Mouse (Mus musculus) liver, embryonic 15.5 days (tissue): ENCODE measurements around the gene Pde9a. TPM values are rescaled to one million over a fixed set of nuclear protein-coding genes. Genes with fewer than 3 reads are reported as not detected.

Experiments used
- ATAC-seq: fragments of 200-750 bp; cut with Nextera tagmentation; 2 replicates; pipeline ENCODE4 v1.8.0; 2017; ENCODE audit warnings: moderate number of reproducible peaks, mild to moderate bottlenecking, moderate library complexity; ENCODE audit not compliant: insufficient read depth
- H3K27ac ChIP-seq: fragments of 300-500 bp; sonication (generic); replicated peaks from 2 replicates; pipeline ENCODE4 v1.5.1; 2015; ENCODE audit warnings: mild to moderate bottlenecking, inconsistent platforms
- H3K27me3 ChIP-seq: fragments of 300-500 bp; sonication (generic); 2 replicates; pipeline ENCODE4 v1.6.1; 2015; ENCODE audit warnings: mild to moderate bottlenecking, inconsistent platforms
- H3K36me3 ChIP-seq: fragments of 300-500 bp; sonication (generic); replicated peaks from 2 replicates; pipeline ENCODE4 v1.6.1; 2015; ENCODE audit warnings: moderate library complexity, mild to moderate bottlenecking, inconsistent platforms
- H3K4me1 ChIP-seq: fragments of 300-500 bp; sonication (generic); replicated peaks from 2 replicates; pipeline ENCODE4 v1.6.1; 2015; ENCODE audit warnings: inconsistent platforms
- H3K4me2 ChIP-seq: fragments of 300-500 bp; sonication (generic); 2 replicates; pipeline ENCODE4 v1.6.1; 2015; ENCODE audit warnings: moderate library complexity, mild to moderate bottlenecking, inconsistent platforms
- H3K4me3 ChIP-seq: fragments of 300-500 bp; sonication (generic); replicated peaks from 2 replicates; pipeline ENCODE4 v1.5.1; 2015; ENCODE audit warnings: mild to moderate bottlenecking, inconsistent platforms
- H3K9ac ChIP-seq: fragments of 300-500 bp; sonication (generic); 2 replicates; pipeline ENCODE4 v1.6.1; 2015; ENCODE audit warnings: moderate library complexity, mild to moderate bottlenecking, inconsistent platforms
- H3K9me3 ChIP-seq: fragments of 300-500 bp; sonication (generic); replicated peaks from 2 replicates; pipeline ENCODE4 v1.6.1; 2016; ENCODE audit warnings: inconsistent platforms
- WGBS: fragments of 180-500 bp; shearing (Covaris S2); methylation state at CpG from one replicate; pipeline ENCODE4 v1.1.7; 2015; ENCODE audit warnings: mixed read lengths; ENCODE audit not compliant: insufficient replicate concordance; 5-methylcytosine and 5-hydroxymethylcytosine counted together
- polyA plus RNA-seq: library from polyadenylated mRNA; unstranded; fragments of >200 nt; fragmentation: Nextera tagmentation; extraction: Ambion mirVana; gene quantifications from 2 replicates; pipeline ENCODE4 v1.2.1, GENCODE M21; 2015

Gene Pde9a
- polyA plus RNA-seq, 1 experiment from 2014 or later: 3.2 TPM

DNA sequence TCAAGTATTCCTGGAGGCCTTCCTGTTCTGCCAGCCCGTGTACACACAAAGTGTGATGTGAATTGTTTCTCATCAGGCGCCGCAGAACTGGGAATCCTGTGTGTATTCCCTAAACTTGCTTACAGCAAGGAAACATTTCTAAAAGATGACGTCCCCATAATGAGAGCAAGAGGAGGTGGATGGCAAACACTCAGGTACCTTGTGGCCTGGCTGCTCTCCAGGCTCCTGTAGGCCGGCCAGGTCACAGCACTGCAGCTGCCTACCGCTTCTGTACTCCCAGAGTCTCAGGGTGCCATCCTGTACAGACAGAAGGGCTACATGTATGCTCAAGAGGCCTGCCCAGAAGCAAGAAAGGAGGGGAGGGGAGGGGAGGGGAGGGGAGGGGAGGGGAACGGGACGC lies 114.4 kb downstream of the Pde9a start:
- no peaks in the 10 kb centered on the region for H3K27me3 ChIP-seq
- H3K27ac ChIP-seq: no peak overlapping the region
- no peak for ATAC-seq
- peaks cover 91% of the 10 kb centered on the region for H3K36me3 ChIP-seq
- no peak overlapping the region for H3K4me3 ChIP-seq
- WGBS: 81% methylated on average over 8 of the region's 8 CpGs
- peaks cover 20% of the 10 kb centered on the region for H3K4me1 ChIP-seq
- no peak overlapping the region for H3K4me2 ChIP-seq
- H3K9ac ChIP-seq: no peak overlapping the region
- no peaks in the 10 kb centered on the region for H3K9me3 ChIP-seq

DNA sequence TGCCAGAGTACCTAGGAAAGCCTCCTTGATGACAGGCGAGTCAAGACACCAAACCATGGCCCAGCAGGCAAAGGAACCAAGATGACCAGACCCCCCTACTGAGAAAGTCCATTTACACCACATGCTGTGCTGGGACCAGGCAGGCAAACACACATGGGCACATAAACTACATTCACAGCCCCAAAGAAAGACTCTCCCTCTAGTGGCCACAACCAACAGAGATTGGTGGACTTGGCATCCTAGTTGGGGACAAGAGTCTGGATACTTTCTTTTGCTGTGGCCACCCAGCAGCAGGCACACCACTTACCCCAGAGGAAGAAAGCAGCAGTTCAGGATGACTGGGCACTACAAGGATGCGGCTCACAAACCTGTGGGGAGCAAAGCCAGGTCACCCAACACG lies 114.9 kb downstream of the Pde9a start:
- H3K9me3 ChIP-seq: no peaks in the 10 kb centered on the region
- no peak for ATAC-seq
- 73% methylated on average over 3 of the region's 3 CpGs for WGBS
- H3K4me1 ChIP-seq: peaks cover 22% of the 10 kb centered on the region
- H3K4me3 ChIP-seq: no peak overlapping the region
- H3K9ac ChIP-seq: no peak overlapping the region
- H3K4me2 ChIP-seq: no peak overlapping the region
- H3K27ac ChIP-seq: no peak overlapping the region
- peaks cover 91% of the 10 kb centered on the region for H3K36me3 ChIP-seq
- no peaks in the 10 kb centered on the region for H3K27me3 ChIP-seq

DNA sequence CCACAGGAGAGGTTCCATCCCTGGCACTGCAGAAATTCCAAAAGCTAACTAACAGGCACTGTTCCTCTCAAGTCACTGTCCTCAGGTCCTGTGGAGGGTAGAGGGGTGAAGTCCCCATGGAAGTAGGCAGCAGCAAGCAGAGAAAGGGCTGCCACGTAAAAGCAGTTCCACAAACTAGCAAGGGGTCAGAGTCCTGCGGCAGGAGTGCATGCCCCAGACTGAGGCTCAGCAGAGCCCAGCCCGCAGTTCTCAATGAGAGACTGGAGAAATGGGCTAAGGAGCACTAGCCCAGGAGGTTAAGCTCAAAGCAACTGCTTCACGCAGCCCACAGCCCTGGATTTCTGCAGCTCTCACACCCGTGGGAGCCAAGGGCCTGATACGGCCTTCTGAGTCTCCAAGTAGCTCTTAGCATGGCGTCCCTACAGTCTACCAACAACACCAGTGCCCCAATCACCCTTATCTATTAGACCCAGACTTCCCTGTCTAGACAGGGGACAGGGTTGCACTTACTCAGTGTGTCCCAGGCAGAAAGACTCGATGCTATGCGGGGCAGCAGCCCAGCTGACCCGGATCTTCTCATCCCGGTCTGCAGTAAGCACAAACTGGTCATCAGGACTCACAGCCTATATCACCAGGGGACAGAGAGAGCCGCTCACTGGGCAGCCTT lies 116.4 kb downstream of the Pde9a start:
- Histone ChIP-seq H3K36me3 (peaks cover 92% of the 10 kb centered on the region), H3K27me3 (no peaks in the 10 kb centered on the region), H3K4me2 (peak overlapping the region; percentile 25; the same call in 1 of the 2 replicates), H3K9ac (no peak overlapping the region), H3K4me1 (peaks cover 27% of the 10 kb centered on the region), H3K4me3 (no peak overlapping the region), H3K27ac (peak overlapping the region; percentile 55), H3K9me3 (no peaks in the 10 kb centered on the region)
- 35% methylated on average over 12 of the region's 12 CpGs for WGBS
- peak; percentile 83 for ATAC-seq

DNA sequence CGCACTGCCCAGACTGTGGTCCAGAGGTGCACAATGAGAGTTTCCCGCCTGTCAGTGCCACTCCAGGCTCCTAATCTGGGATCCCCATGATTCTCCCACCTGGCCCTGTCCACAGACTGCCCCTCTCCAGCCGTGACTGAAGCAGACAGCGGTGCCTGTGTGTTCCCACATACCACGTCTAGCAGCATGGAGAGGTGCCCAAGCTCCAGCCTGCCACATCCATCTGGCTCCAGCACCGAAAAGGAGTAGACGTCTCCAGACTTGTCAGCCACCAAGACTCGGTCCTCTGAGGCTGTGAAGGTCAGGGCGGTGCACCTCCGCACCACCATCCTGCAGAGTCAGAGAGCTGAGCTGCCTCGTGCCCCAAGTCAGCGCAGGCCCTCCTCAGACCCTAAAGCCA lies 117.3 kb downstream of the Pde9a start:
- Histone ChIP-seq H3K27ac (no peak overlapping the region), H3K4me2 (no peak overlapping the region), H3K4me3 (no peak overlapping the region), H3K36me3 (peaks cover 92% of the 10 kb centered on the region), H3K4me1 (peaks cover 27% of the 10 kb centered on the region), H3K9ac (no peak overlapping the region), H3K27me3 (no peaks in the 10 kb centered on the region), H3K9me3 (no peaks in the 10 kb centered on the region)
- ATAC-seq: no peak
- whole genome bisulfite sequencing: 78% methylated on average over 12 of the region's 12 CpGs

DNA sequence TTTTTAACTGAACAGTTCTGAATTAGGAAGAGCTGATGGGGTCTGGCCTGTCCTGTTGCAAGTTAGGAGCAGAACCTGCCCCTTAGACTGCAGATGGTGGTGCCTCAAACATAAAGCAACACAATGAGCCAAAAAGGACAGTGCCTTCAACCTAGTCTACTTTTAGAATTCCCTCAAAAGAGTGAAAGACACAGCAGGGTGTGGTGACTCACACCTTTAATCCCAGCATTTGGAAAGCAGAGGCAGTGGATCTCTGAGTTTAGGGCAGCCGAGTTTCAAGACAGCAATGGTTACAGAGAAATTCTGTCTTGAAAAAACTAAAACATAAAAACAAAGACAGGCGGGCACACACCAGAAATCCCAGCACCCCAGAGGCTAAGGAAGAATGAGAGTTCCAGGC lies 117.9 kb downstream of the Pde9a start:
- Histone ChIP-seq H3K27ac (no peak overlapping the region), H3K9ac (no peak overlapping the region), H3K4me1 (peaks cover 27% of the 10 kb centered on the region), H3K4me3 (no peak overlapping the region), H3K36me3 (peaks cover 90% of the 10 kb centered on the region), H3K9me3 (no peaks in the 10 kb centered on the region), H3K4me2 (no peak overlapping the region), H3K27me3 (no peaks in the 10 kb centered on the region)
- ATAC-seq: no peak
- 77% methylated on average over 2 of the region's 2 CpGs for WGBS

DNA sequence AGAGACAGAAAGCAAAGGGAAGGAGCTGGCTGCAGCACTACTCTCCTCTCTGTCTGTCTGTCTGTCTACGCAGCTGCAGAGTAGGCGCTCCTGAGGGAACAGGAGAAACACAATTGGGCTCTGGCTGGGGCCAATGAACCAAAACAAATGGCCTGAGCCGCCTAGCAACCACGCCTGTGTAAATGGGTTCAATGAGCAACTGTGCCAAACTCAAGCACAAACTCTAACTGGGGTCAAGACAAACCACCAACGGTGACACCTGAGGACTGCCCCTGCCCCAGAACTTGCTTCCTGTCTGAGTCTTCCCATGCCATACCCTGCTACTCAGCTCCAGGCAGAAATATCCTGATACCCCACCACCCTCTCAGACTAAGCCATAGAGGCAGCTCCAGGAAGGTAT lies 119.0 kb downstream of the Pde9a start:
- Histone ChIP-seq H3K27me3 (no peaks in the 10 kb centered on the region), H3K4me1 (peaks cover 27% of the 10 kb centered on the region), H3K36me3 (peaks cover 90% of the 10 kb centered on the region), H3K4me2 (no peak overlapping the region), H3K4me3 (no peak overlapping the region), H3K27ac (no peak overlapping the region), H3K9me3 (no peaks in the 10 kb centered on the region), H3K9ac (no peak overlapping the region)
- 80% methylated on average over 5 of the region's 5 CpGs for WGBS
- ATAC-seq: no peak

DNA sequence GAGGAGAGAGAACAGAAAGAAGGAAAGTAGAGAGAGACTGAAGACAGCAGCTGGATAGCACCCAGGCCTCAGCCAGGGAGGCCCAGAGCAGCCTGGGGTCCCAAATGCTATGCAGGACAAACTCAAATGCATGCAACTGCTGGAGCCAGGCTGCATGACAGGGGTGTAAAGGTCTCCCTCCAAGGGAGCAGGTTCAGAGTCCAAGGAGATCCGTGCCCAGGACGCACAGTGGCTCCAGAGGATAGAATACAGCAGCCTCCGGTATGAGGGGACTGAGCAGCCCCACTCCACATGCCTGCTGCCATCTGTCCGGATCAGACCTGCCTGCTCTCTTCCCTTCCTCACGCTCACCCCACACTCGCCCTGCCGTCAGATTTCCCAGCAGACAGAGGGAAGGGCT lies 120.3 kb downstream of the Pde9a start:
- H3K4me1 ChIP-seq: peaks cover 35% of the 10 kb centered on the region
- H3K27ac ChIP-seq: no peak overlapping the region
- H3K4me2 ChIP-seq: no peak overlapping the region
- 70% methylated on average over 7 of the region's 7 CpGs for WGBS
- peaks cover 84% of the 10 kb centered on the region for H3K36me3 ChIP-seq
- H3K9ac ChIP-seq: no peak overlapping the region
- no peaks in the 10 kb centered on the region for H3K9me3 ChIP-seq
- H3K4me3 ChIP-seq: no peak overlapping the region
- H3K27me3 ChIP-seq: no peaks in the 10 kb centered on the region
- ATAC-seq: no peak

DNA sequence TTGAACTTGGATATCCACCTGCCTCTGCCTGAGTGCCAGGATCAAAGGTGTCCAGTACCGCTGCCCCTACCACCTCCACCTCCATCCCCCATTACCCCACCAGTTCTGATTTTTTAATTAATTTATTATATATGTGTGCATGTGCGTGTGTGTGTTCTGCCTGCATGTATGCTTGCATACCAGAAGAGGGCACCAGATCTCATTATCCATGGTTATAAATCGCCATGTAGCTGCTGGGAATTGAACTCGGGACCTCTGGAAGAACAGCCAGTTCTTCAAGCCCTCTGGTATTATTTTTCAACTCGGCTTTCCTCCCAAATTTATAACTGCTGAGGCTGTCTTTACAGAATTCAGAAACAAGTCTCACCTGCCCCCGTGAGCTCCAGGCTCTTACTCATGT lies 124.9 kb downstream of the Pde9a start:
- Histone ChIP-seq H3K36me3 (peaks cover 42% of the 10 kb centered on the region), H3K4me1 (peaks cover 32% of the 10 kb centered on the region), H3K4me3 (peak overlapping the region; percentile 80), H3K27me3 (no peaks in the 10 kb centered on the region; the same call in 1 of the 2 replicates), H3K9me3 (no peaks in the 10 kb centered on the region), H3K4me2 (peak overlapping the region; percentile 98), H3K27ac (no peak overlapping the region), H3K9ac (no peak overlapping the region)
- WGBS: 78% methylated on average over 6 of the region's 6 CpGs
- ATAC-seq: no peak

DNA sequence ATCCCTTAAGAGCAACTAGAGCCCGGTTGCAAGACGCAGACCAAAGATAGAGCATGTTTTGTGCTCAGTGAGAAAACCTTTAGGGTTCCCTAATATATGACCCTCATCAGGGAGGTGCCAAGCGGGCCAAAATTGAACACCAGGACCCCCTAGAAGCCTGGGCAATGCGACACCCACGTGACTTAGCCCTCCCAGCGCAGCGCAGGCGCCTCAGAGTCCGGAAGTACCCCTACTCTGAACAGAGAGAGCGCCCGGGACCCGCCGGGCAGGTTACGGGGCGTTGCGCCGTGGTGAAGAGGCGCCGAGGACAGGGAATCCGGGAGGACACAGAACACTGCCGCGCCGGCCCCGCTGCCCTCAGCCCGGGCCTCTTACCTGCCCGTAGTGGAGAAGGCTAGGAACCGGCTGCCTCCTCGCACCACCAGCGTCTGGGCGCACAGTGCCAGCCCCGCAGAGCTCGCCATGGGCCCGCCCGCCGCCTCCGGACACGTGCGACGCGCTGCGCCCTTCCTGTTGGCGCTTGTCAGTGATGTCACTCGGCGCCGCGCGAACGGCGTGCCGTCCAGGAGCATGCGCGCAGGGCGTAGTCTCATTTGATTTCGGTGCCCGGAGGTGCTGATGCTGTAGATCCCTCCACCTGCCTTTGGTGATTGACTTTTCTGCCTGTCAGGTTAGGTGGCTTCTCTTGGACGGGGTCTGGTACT lies 125.9 kb downstream of the Pde9a start:
- Histone ChIP-seq H3K9ac (peak overlapping the region; percentile 72), H3K36me3 (peaks cover 34% of the 10 kb centered on the region), H3K4me3 (peak overlapping the region; percentile 80), H3K27me3 (peaks cover 7% of the 10 kb centered on the region; the same call in 1 of the 2 replicates), H3K27ac (peak overlapping the region; percentile 78), H3K9me3 (no peaks in the 10 kb centered on the region), H3K4me2 (peak overlapping the region; percentile 98), H3K4me1 (peaks cover 27% of the 10 kb centered on the region)
- peak; percentile 93 for ATAC-seq
- WGBS: under 1% methylated on average over 56 of the region's 56 CpGs

DNA sequence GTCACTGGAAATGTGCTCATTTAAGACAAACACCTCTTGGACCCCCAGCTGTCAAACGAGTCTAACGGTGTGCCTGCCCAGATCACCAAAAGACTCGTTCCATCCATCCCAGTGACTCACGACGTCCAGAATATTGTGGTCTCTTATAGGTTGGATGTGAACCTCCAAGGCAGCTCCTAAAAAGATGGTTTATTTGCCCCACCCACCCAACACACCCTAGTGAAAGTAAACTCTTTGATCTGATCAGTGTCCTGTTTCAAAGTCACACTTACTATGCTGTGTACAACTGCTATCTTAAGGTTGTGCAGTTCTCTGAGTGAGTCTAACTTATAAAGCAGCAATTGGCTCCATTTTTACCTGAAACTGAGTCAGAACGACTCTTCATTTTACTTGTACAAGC lies 126.6 kb downstream of the Pde9a start:
- 15% methylated on average over 6 of the region's 6 CpGs for WGBS
- H3K4me3 ChIP-seq: peak overlapping the region; percentile 80
- peak overlapping the region; percentile 48; the same call in 1 of the 2 replicates for H3K27ac ChIP-seq
- peaks cover 28% of the 10 kb centered on the region for H3K36me3 ChIP-seq
- H3K4me2 ChIP-seq: peak overlapping the region; percentile 98
- H3K4me1 ChIP-seq: peaks cover 27% of the 10 kb centered on the region
- H3K9me3 ChIP-seq: no peaks in the 10 kb centered on the region
- peak; percentile 29 for ATAC-seq
- peak overlapping the region; percentile 35; the same call in 1 of the 2 replicates for H3K9ac ChIP-seq
- H3K27me3 ChIP-seq: peaks cover 11% of the 10 kb centered on the region; the same call in 1 of the 2 replicates

DNA sequence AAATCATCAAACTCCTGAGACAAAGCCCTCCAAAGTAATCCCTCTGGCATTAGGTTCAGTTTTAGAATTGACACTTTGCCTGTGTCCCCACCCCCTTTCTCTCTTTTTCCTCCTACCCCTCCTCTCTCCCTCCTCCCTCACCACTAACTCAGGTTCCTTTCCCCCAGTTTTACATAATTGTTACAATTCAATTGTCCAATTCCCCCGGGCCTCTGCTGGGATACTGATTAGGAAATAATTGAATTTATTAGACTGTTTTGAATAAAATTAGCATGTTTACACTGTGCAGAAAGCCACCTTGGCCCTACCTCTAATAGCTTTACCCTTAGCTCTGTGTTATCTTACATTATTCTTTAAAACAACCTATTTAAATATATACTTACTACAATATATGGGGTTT lies 128.7 kb downstream of the Pde9a start:
- Histone ChIP-seq H3K4me3 (no peak overlapping the region), H3K4me1 (peaks cover 35% of the 10 kb centered on the region), H3K4me2 (no peak overlapping the region), H3K9me3 (no peaks in the 10 kb centered on the region), H3K9ac (no peak overlapping the region), H3K27ac (no peak overlapping the region), H3K27me3 (peaks cover 11% of the 10 kb centered on the region; the same call in 1 of the 2 replicates), H3K36me3 (peaks cover 9% of the 10 kb centered on the region)
- no peak for ATAC-seq
- 48% methylated on average over 1 of the region's 1 CpGs for WGBS
